Mouse (Mus musculus) neutrophil, adult 83 days (primary cell): Measurements from ENCODE around the gene Gatad2b. TPM values are rescaled to one million over a fixed set of nuclear protein-coding genes. Genes with fewer than 3 reads are reported as not detected.

Source experiments
- total RNA-seq, 2 experiments: library from RNA; stranded (reverse); gene quantifications; one replicate each; pipeline ENCODE4 v1.2.4; 2023

Gatad2b gene
- total RNA-seq: 10 to 100 TPM; 64.9 to 68.2 TPM

GRCm38 (mm10) chr3:90292345-90293275, at the start of gene Gatad2b:
Gatad2b (plus strand) TSS chr3:90293178.

GRCm38 (mm10) chr3:90247960-90248745, 44.8 kb upstream of the Gatad2b start, which contains the start of gene Slc39a1:
Slc39a1 (plus strand) TSS chr3:90248172.

GRCm38 (mm10) chr3:90253653-90254418, 39.1 kb upstream of the Gatad2b start, which contains the start of gene Crtc2:
Crtc2 (plus strand) TSS chr3:90254163.

GRCm38 (mm10) chr3:90265034-90265931, 27.7 kb upstream of the Gatad2b start, which contains the start of gene Dennd4b:
Dennd4b (plus strand) TSS chr3:90265185.

GRCm38 (mm10) chr3:90389511-90390490, 96.8 kb downstream of the Gatad2b start, which contains the start of gene Slc27a3:
Slc27a3 (minus strand) TSS chr3:90389938.

Other genes starting within 250 kb of the Gatad2b start
- gene 4933434E20Rik, start 241.5 kb upstream of the Gatad2b start, total RNA-seq: 10 to 100 TPM; 47.2 TPM
- 100 to 1,000 TPM; 131 to 133 TPM for gene Ubap2l, start 240.6 kb upstream of the Gatad2b start, total RNA-seq
- gene Tpm3, start 220.5 kb upstream of the Gatad2b start, total RNA-seq: 100 to 1,000 TPM; 729 to 799 TPM
- 1 to 10 TPM; 1.0 to 1.1 TPM for gene Nup210l, start 189.0 kb upstream of the Gatad2b start, total RNA-seq
- gene Rps27, start 79.5 kb upstream of the Gatad2b start, total RNA-seq: 1,000 to 10,000 TPM; 1,754 to 1,801 TPM
- 1 to 10 TPM; 3.2 to 3.8 TPM for gene Rab13, start 79.5 kb upstream of the Gatad2b start, total RNA-seq
- 10 to 100 TPM; 24.6 to 27.2 TPM for gene Jtb, start 61.6 kb upstream of the Gatad2b start, total RNA-seq
- gene Creb3l4, start 49.7 kb upstream of the Gatad2b start, total RNA-seq: not detected
- 10 to 100 TPM; 22.1 to 22.5 TPM for gene Slc39a1, start 45.0 kb upstream of the Gatad2b start, total RNA-seq
- 10 to 100 TPM; 62.8 to 67.5 TPM for gene Crtc2, start 39.0 kb upstream of the Gatad2b start, total RNA-seq
- gene Dennd4b, start 28.0 kb upstream of the Gatad2b start, total RNA-seq: 10 to 100 TPM; 54.4 to 63.2 TPM
- 1 to 10 TPM; 1.4 to 2.5 TPM for gene Slc27a3, start 96.8 kb downstream of the Gatad2b start, total RNA-seq
- gene Ints3, start 140.4 kb downstream of the Gatad2b start, total RNA-seq: 10 to 100 TPM; 43.1 to 53.5 TPM
- under 1 TPM; 0.15 to 0.53 TPM for gene Npr1, start 172.7 kb downstream of the Gatad2b start, total RNA-seq
- gene Ilf2, start 182.9 kb downstream of the Gatad2b start, total RNA-seq: 10 to 100 TPM; 50.7 to 54.7 TPM
- gene Snapin, start 197.9 kb downstream of the Gatad2b start, total RNA-seq: 10 to 100 TPM; 28.2 to 32.1 TPM
- 10 to 100 TPM; 70.6 to 81.8 TPM for gene Chtop, start 216.3 kb downstream of the Gatad2b start, total RNA-seq
- 10 to 100 TPM; 23.2 to 23.6 TPM for gene S100a1, start 221.2 kb downstream of the Gatad2b start, total RNA-seq
- gene S100a13, start 221.3 kb downstream of the Gatad2b start, total RNA-seq: 10 to 100 TPM; 36.7 to 40.7 TPM
- gene S100a14, start 233.7 kb downstream of the Gatad2b start, total RNA-seq: under 1 TPM in 1 of 2 experiments, not detected in 1; 0.40 TPM
- gene S100a16, start 244.1 kb downstream of the Gatad2b start, total RNA-seq: under 1 TPM in 1 of 2 experiments, not detected in 1; 0.39 TPM